Mouse (Mus musculus) liver, embryonic 13.5 days (tissue): Measurements from ENCODE around the gene Zfp286. TPM values are rescaled to one million over a fixed set of nuclear protein-coding genes. Genes with fewer than 3 reads are reported as not detected.

ENCODE experiments used
- ATAC-seq: fragments of 200-750 bp; cut with Nextera tagmentation; 2 replicates; pipeline ENCODE4 v1.8.0; 2017; ENCODE audit warnings: low read depth, mild to moderate bottlenecking, moderate number of reproducible peaks, moderate library complexity
- DNase-seq: peaks from one replicate; pipeline ENCODE4 v3.0.0; 2022
- H3K27ac ChIP-seq: fragments of 300-500 bp; sonication (generic); 2 replicates; pipeline ENCODE4 v1.5.1; 2015; ENCODE audit warnings: moderate library complexity, mild to moderate bottlenecking, inconsistent platforms
- H3K27me3 ChIP-seq: fragments of 300-500 bp; sonication (generic); 2 replicates; pipeline ENCODE4 v1.6.1; 2015; ENCODE audit warnings: mild to moderate bottlenecking, inconsistent platforms
- H3K36me3 ChIP-seq: fragments of 300-500 bp; sonication (generic); 2 replicates; pipeline ENCODE4 v1.6.1; 2015; ENCODE audit warnings: mild to moderate bottlenecking, inconsistent platforms
- H3K4me1 ChIP-seq: fragments of 300-500 bp; sonication (generic); replicated peaks from 2 replicates; pipeline ENCODE4 v1.6.1; 2015; ENCODE audit warnings: inconsistent platforms
- H3K4me2 ChIP-seq: fragments of 300-500 bp; sonication (generic); 2 replicates; pipeline ENCODE4 v1.6.1; 2015; ENCODE audit warnings: inconsistent platforms, mild to moderate bottlenecking, moderate library complexity
- H3K4me3 ChIP-seq: fragments of 300-500 bp; sonication (generic); replicated peaks from 2 replicates; pipeline ENCODE4 v1.5.1; 2015; ENCODE audit warnings: mild to moderate bottlenecking, inconsistent platforms
- H3K9ac ChIP-seq: fragments of 300-500 bp; sonication (generic); 2 replicates; pipeline ENCODE4 v1.6.1; 2015; ENCODE audit warnings: mild to moderate bottlenecking, inconsistent platforms
- H3K9me3 ChIP-seq: fragments of 300-500 bp; sonication (generic); replicated peaks from 2 replicates; pipeline ENCODE4 v1.6.1; 2016; ENCODE audit warnings: inconsistent platforms
- WGBS: fragments of 180-500 bp; shearing (Covaris S2); methylation state at CpG from one replicate; pipeline ENCODE4 v1.1.7; 2015; ENCODE audit not compliant: insufficient replicate concordance; 5-methylcytosine and 5-hydroxymethylcytosine counted together
- polyA plus RNA-seq: library from polyadenylated mRNA; unstranded; fragments of >200 nt; fragmentation: Nextera tagmentation; extraction: Ambion mirVana; gene quantifications from 2 replicates; pipeline ENCODE4 v1.2.1, GENCODE M21; 2015

Zfp286 gene
- polyA plus RNA-seq, result 1.8 and 2.1 TPM in 2 replicates

DNA sequence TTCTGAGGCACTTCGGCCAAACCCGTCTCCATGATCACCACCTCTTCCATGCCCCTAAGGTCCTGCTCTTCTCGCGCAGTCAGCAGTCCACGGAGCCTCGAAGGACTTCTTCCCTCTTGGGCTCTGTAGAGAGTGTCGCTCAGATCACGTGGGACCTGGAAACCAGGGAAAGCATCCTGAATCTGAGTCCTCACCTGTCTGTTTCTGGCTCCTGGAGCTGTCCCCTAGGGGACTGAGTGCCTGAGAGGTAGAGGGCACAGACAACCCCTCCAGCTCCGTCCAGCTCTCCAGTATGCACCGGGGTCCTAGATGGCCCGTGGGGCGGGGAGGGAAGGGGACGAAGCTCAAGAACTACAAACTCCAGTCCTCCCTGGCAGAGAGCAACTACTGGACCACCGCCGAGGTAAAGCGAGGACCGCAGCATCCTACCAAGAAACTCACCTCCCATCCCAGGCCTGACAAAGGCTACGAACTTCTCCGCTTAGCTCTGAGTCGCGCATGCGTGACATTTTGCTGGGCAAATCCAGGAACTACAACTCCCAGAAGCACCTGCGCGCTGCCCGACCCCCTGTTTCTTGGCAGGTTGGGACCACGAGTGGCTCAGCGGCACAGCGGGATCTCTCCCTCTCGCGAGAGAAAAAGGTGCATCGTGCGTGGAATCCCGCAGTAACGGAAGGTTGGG lies at the start of gene Zfp286:
TSS of gene Zfp286 (minus strand) at position 528 of the 682 bp plus-strand sequence.
- peak within 1 kb of the TSS; percentile 59 for H3K4me3 ChIP-seq
- H3K36me3 ChIP-seq, result no peaks in the 10 kb centered on the region
- ATAC-seq (peak; percentile 74), DNase-seq (peak; percentile 65)
- H3K9me3 ChIP-seq, result no peaks in the 10 kb centered on the region
- peak within 1 kb of the TSS; percentile 69 for H3K4me2 ChIP-seq
- WGBS, result 6% methylated on average over 34 of the region's 34 CpGs
- H3K27ac ChIP-seq, result no peak within 1 kb of the TSS
- H3K4me1 ChIP-seq, result peaks cover 12% of the 10 kb centered on the region
- no peaks in the 10 kb centered on the region for H3K27me3 ChIP-seq
- H3K9ac ChIP-seq, result peak within 1 kb of the TSS; percentile 57

- DNase-seq, result no peak
Measured at GRCm38 (mm10) chr11:62831906-62832305, 42.6 kb upstream of the Zfp286 start.

DNA sequence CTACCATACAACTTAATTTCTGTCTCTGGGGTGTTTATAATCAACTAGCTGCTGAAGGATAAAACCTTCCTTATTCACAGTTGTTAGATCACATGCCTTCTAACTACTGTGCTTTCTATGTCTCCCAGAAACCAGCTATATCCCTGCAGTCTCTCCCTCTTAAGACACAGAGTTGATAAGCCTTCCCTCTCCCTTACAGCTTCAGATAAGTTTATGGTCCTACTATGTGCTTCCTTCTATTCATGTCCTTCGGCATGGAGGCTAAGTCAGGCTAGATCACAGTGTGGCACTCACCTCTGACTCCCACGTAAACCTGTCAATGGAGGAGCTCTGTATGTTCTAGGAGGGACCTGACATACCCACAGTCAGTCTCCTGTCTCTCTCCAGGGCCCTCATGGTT lies 41.1 kb upstream of the Zfp286 start:
- Histone ChIP-seq H3K36me3 (no peaks in the 10 kb centered on the region), H3K4me1 (no peaks in the 10 kb centered on the region), H3K4me3 (no peak overlapping the region), H3K9me3 (no peaks in the 10 kb centered on the region), H3K27ac (no peak overlapping the region), H3K9ac (no peak overlapping the region), H3K27me3 (no peaks in the 10 kb centered on the region), H3K4me2 (no peak overlapping the region)
- 56% methylated on average over 2 of the region's 2 CpGs for WGBS
- ATAC-seq (no peak), DNase-seq (no peak)

More at GRCm38 (mm10) chr11:62831906-62832305, 42.6 kb upstream of the Zfp286 start:
- Histone ChIP-seq H3K27me3 (no peaks in the 10 kb centered on the region), H3K27ac (no peak overlapping the region), H3K9me3 (no peaks in the 10 kb centered on the region), H3K4me3 (no peak overlapping the region), H3K36me3 (no peaks in the 10 kb centered on the region), H3K4me1 (no peaks in the 10 kb centered on the region), H3K9ac (no peak overlapping the region), H3K4me2 (no peak overlapping the region)
- no peak for ATAC-seq

DNA sequence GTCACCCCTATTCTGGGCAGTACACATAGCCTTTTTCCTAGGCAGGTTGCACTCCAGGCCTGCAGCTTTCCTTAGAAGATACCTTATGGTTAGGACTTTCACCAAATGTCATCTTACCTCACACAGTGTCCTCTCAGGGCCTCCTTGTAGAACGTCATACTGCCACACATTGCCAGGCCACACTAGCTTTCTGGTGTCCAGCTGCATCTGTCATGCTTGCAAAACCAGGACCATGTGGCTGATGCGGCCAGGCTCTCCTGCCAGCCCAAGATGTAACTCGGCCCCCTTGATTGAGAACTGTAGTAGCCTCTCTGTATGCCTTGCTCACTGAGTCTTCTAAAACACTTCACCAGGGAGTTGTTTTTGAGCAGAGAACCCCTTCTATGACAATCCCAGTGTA lies 38.6 kb upstream of the Zfp286 start:
- Histone ChIP-seq H3K27me3 (no peaks in the 10 kb centered on the region), H3K4me1 (no peaks in the 10 kb centered on the region), H3K4me3 (no peak overlapping the region), H3K36me3 (no peaks in the 10 kb centered on the region), H3K9ac (no peak overlapping the region), H3K9me3 (no peaks in the 10 kb centered on the region), H3K4me2 (no peak overlapping the region), H3K27ac (no peak overlapping the region)
- 70% methylated on average over 3 of the region's 3 CpGs for WGBS
- ATAC-seq (no peak), DNase-seq (no peak)

DNA sequence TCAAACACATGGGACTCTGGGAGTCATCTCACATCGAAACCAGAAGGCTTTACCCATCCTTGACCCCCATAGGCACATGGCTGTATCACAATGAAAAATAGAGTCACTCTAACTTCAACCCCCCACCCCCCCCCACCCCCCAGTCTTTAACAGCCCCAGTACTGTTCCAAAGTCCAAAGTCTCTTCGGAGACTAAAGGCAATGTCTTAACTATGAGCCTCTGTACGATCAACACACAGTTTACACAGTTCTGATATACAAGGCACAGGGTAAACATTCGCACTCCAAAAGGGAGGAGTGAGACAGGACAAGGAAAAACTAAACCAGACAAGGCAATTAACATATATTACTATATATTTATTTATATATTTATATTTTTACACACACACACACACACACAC lies 37.9 kb upstream of the Zfp286 start:
- Histone ChIP-seq H3K27ac (no peak overlapping the region), H3K4me3 (no peak overlapping the region), H3K4me2 (no peak overlapping the region), H3K27me3 (no peaks in the 10 kb centered on the region), H3K9ac (no peak overlapping the region), H3K4me1 (no peaks in the 10 kb centered on the region), H3K36me3 (no peaks in the 10 kb centered on the region), H3K9me3 (no peaks in the 10 kb centered on the region)
- DNase-seq (no peak), ATAC-seq (no peak)
- 65% methylated on average over 4 of the region's 4 CpGs for WGBS

DNA sequence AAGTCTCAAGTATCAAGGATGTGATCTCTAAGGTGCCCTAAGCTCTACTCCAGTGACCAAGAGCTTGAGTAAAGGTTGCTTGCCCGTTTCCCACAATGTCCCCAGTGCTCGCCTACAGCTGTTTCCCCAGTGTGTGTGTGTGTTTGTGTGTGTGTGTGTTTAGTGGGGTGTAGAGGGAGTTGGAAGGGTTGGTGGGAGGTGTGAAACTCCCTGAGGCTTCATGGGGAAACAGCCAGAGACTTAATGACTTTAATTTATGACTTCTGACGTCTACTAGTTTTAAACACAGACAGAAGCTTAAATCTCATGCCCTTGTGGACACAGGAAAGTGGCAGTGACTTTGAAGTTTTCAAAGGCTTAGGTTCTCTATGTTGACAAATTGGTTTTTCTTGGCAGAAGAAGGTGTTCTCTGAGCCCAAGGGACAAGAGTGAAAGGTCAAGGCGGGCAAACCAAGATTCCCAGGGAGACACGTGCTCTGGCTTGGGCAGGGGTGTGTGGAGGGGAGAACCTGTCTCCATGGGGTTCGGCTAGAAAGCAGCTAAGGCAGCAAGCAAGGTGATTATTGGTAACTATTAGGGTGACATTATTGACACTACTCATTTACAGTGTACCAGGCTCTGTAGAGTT lies 37.0 kb upstream of the Zfp286 start:
- Histone ChIP-seq H3K36me3 (no peaks in the 10 kb centered on the region), H3K4me3 (no peak overlapping the region), H3K9me3 (no peaks in the 10 kb centered on the region), H3K9ac (no peak overlapping the region), H3K4me1 (no peaks in the 10 kb centered on the region), H3K27ac (no peak overlapping the region), H3K4me2 (no peak overlapping the region), H3K27me3 (peaks cover 4% of the 10 kb centered on the region; the same call in 1 of the 2 replicates)
- ATAC-seq (no peak), DNase-seq (no peak)
- WGBS, result 58% methylated on average over 6 of the region's 6 CpGs

- Histone ChIP-seq H3K9ac (no peak overlapping the region), H3K4me3 (no peak overlapping the region), H3K27me3 (peaks cover 12% of the 10 kb centered on the region; the same call in 1 of the 2 replicates), H3K9me3 (no peaks in the 10 kb centered on the region), H3K27ac (no peak overlapping the region), H3K4me1 (peaks cover 5% of the 10 kb centered on the region), H3K4me2 (no peak overlapping the region), H3K36me3 (no peaks in the 10 kb centered on the region)
- DNase-seq (no peak), ATAC-seq (no peak)
- WGBS, result 62% methylated on average over 9 of the region's 9 CpGs
Measured at GRCm38 (mm10) chr11:62825222-62826105, 36.2 kb upstream of the Zfp286 start.

DNA sequence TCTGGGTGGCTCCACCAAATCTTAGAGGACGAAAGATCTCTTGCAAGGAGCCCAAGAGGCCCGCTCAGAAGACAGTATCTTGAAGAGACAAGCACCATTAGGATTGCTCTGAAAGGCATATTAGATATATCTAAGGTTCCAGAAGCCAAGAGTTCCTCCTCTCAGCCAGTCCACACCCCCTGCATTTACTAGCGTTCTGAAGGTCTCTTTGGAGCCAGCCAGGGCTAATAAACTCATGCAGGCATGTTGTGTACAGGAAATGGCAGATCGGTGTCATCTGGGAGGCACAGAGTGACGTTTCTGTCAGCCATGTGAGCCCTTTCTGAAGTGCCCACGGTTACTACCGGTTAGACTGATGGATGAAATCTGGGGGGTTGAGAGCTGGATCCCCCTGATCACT lies 34.9 kb upstream of the Zfp286 start:
- no peak for ATAC-seq
- Histone ChIP-seq H3K27ac (no peak overlapping the region), H3K36me3 (no peaks in the 10 kb centered on the region), H3K9me3 (no peaks in the 10 kb centered on the region), H3K9ac (no peak overlapping the region), H3K27me3 (peaks cover 13% of the 10 kb centered on the region; the same call in 1 of the 2 replicates), H3K4me2 (no peak overlapping the region), H3K4me3 (no peak overlapping the region), H3K4me1 (peaks cover 14% of the 10 kb centered on the region)
- 29% methylated on average over 7 of the region's 7 CpGs for WGBS
- no peak for DNase-seq

- Histone ChIP-seq H3K9ac (no peak overlapping the region), H3K4me3 (no peak overlapping the region), H3K9me3 (no peaks in the 10 kb centered on the region), H3K36me3 (no peaks in the 10 kb centered on the region), H3K4me1 (peaks cover 16% of the 10 kb centered on the region), H3K27me3 (peaks cover 16% of the 10 kb centered on the region; the same call in 1 of the 2 replicates), H3K27ac (no peak overlapping the region), H3K4me2 (peak overlapping the region; percentile 8; the same call in 1 of the 2 replicates)
- WGBS, result 26% methylated on average over 5 of the region's 5 CpGs
- ATAC-seq, result no peak
- no peak for DNase-seq
Measured at GRCm38 (mm10) chr11:62821893-62822292, 32.6 kb upstream of the Zfp286 start.

DNA sequence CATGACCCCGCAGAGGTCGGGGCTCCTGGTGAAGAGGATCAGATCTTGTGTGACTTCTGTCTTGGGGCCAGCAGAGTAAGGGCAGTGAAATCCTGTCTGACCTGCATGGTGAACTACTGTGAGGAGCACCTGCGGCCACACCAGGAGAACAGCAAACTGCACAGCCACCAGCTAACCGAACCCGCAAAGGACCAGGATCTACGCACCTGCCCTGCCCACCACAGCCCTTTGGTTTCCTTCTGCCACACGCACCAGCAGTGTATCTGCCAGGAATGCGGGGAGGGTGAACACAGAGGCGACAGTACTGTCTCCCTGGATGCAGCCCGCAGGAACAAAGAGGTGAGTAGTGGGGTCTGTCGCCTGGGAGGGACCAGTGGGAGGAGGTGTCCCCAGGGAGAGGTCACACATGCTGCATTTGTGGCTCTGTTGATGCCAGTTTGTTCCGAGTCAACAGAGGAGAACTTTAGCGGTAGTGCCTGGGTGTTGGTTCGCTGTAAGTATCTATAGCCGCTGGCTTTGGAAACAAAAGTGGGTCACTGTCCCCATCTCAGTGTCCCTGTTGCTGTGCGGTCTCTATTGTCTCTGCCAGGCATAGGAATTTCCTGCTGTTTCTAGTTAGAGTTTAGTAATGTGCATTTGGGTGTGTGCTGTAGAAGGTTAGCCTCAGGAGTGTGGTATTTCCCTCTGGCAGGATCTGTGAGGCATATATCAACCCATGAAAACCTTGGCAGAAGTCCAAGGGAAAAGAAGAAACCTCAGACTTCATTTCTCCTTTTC lies 31.6 kb upstream of the Zfp286 start:
- ATAC-seq (no peak), DNase-seq (no peak)
- Histone ChIP-seq H3K4me1 (peaks cover 16% of the 10 kb centered on the region), H3K9me3 (no peaks in the 10 kb centered on the region), H3K27me3 (peaks cover 16% of the 10 kb centered on the region; the same call in 1 of the 2 replicates), H3K4me2 (peak overlapping the region; percentile 54), H3K27ac (no peak overlapping the region), H3K36me3 (no peaks in the 10 kb centered on the region), H3K9ac (peak overlapping the region; percentile 47), H3K4me3 (peak overlapping the region; percentile 41)
- WGBS, result 9% methylated on average over 16 of the region's 16 CpGs
